Mouse (Mus musculus): ENCODE data around the gene Ccdc148.

DNA sequence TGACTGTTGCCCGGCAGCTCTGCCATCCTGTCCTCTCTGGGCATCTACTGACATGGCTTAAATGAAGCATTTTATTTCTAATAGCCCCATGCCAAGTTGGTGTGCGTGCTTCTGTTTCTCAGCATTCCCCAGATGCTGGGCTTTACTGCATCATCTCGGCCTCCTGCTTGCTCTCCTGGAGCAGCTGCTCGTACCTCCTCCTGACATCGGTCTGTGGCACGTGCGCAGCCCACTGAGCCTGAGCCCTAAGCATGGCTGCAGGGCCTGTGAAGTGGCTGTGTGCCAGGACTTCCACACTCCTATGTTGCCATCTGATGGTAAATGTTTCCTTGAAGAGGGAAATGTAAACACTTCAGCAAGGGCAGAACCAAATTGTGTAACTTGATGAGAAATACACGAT, 31.0 kb upstream of the Ccdc148 start:
- TF ChIP-seq MYOG (IDR thresholded peaks at IDR 0.05; ENCODE audit: control insufficient read depth, extremely low read depth, insufficient read length) (no peak), CTCF (IDR thresholded peaks at IDR 0.05; ENCODE audit: control insufficient read depth, insufficient read depth, insufficient read length) (no peak), CEBPB (IDR thresholded peaks at IDR 0.05; ENCODE audit: low read depth) (no peak), MYOD1 (IDR thresholded peaks at IDR 0.05; ENCODE audit: control insufficient read depth, insufficient read length, low read depth) (no peak), MAX (IDR thresholded peaks at IDR 0.05) (no peak), FOSL1 (IDR thresholded peaks at IDR 0.05; ENCODE audit: insufficient read depth, low read length, poor library complexity, severe bottlenecking) (no peak)
